ENCODE assay signal across 23 mouse cellular contexts in genomic region chr10:77290624-77291366, GRCm38 (mm10). TPM values are rescaled to one million over a fixed set of nuclear protein-coding genes. Genes with fewer than 3 reads are reported as not detected.
DNase-seq lines count a peak whose midpoint lies in the region; ATAC-seq and TF ChIP-seq lines count a peak whose summit lies in the region.
"Had no signal": no experiment of that assay in that cellular context is flagged by ENCODE, and none has a peak within 500 bp of the region (broad histone marks: within the 10 kb centered on the region; RNA-seq: fewer than 3 reads in every experiment).

No protein-coding gene starts in this region.

- H3K9ac ChIP-seq in embryonic facial prominence, embryonic 14.5 days (ENCODE audit: low read depth, low read length), result no peak overlapping the region
- H3K9ac ChIP-seq in heart, embryonic 12.5 days, result no peak overlapping the region
- H3K9ac ChIP-seq in lung, postnatal 0 days (replicated peaks; ENCODE audit: low read depth), result no peak overlapping the region
- H3K9ac ChIP-seq: limb, embryonic 13.5 days; liver, embryonic 12.5 days had no signal

- no peaks in the 10 kb centered on the region for H3K36me3 ChIP-seq in embryonic facial prominence, embryonic 14.5 days (ENCODE audit: control insufficient read depth, insufficient read depth, low read length)
- H3K36me3 ChIP-seq in embryonic facial prominence, embryonic 10.5 days (replicated peaks), result peaks cover 5% of the 10 kb centered on the region; the same call in 1 of the 2 replicates
- peaks cover 16% of the 10 kb centered on the region; the same call in 1 of the 2 replicates for H3K36me3 ChIP-seq in heart, embryonic 10.5 days
- H3K36me3 ChIP-seq in heart, embryonic 12.5 days, result peaks cover 25% of the 10 kb centered on the region
- H3K36me3 ChIP-seq in lung, postnatal 0 days (ENCODE audit: insufficient read depth, low read length), result no peaks in the 10 kb centered on the region
- H3K36me3 ChIP-seq: limb, embryonic 13.5 days; liver, embryonic 12.5 days had no signal

- no peaks in the 10 kb centered on the region for H3K9me3 ChIP-seq in embryonic facial prominence, embryonic 14.5 days (ENCODE audit: control insufficient read depth, low read length)
- H3K9me3 ChIP-seq in embryonic facial prominence, embryonic 10.5 days, result no peaks in the 10 kb centered on the region
- no peaks in the 10 kb centered on the region for H3K9me3 ChIP-seq in heart, embryonic 10.5 days
- no peaks in the 10 kb centered on the region for H3K9me3 ChIP-seq in heart, embryonic 12.5 days (replicated peaks)
- no peaks in the 10 kb centered on the region for H3K9me3 ChIP-seq in lung, postnatal 0 days (ENCODE audit: low read length)
- H3K9me3 ChIP-seq: forebrain, embryonic 10.5 days; limb, embryonic 13.5 days; liver, embryonic 12.5 days had no signal

- H3K27ac ChIP-seq in embryonic facial prominence, embryonic 14.5 days (replicated peaks; ENCODE audit: low read depth, low read length), result no peak overlapping the region
- no peak overlapping the region for H3K27ac ChIP-seq in embryonic facial prominence, embryonic 10.5 days (replicated peaks)
- peak overlapping the region; percentile 47; the same call in 1 of the 2 replicates for H3K27ac ChIP-seq in heart, embryonic 10.5 days
- H3K27ac ChIP-seq in heart, embryonic 12.5 days (ENCODE audit: poor library complexity, severe bottlenecking), result no peak overlapping the region
- no peak overlapping the region for H3K27ac ChIP-seq in lung, postnatal 0 days (ENCODE audit: low read length)
- H3K27ac ChIP-seq: forebrain, embryonic 10.5 days; hindbrain, postnatal 0 days; limb, embryonic 13.5 days; liver, embryonic 12.5 days had no signal

- no peak overlapping the region for H3K4me2 ChIP-seq in embryonic facial prominence, embryonic 14.5 days (ENCODE audit: low read depth, low read length)
- H3K4me2 ChIP-seq in heart, embryonic 12.5 days, result no peak overlapping the region
- H3K4me2 ChIP-seq in lung, postnatal 0 days (replicated peaks; ENCODE audit: low read depth, low read length), result peak overlapping the region; percentile 45
- H3K4me2 ChIP-seq: limb, embryonic 13.5 days; liver, embryonic 12.5 days had no signal

- peaks cover 9% of the 10 kb centered on the region; the same call in 1 of the 2 replicates for H3K4me1 ChIP-seq in embryonic facial prominence, embryonic 14.5 days (ENCODE audit: control insufficient read depth, insufficient read depth, low read length)
- H3K4me1 ChIP-seq in embryonic facial prominence, embryonic 10.5 days, result peaks cover 9% of the 10 kb centered on the region; the same call in 1 of the 2 replicates
- peaks cover 38% of the 10 kb centered on the region for H3K4me1 ChIP-seq in heart, embryonic 10.5 days
- peaks cover 28% of the 10 kb centered on the region for H3K4me1 ChIP-seq in heart, embryonic 12.5 days (replicated peaks)
- no peaks in the 10 kb centered on the region for H3K4me1 ChIP-seq in lung, postnatal 0 days (ENCODE audit: insufficient read depth, low read depth, low read length)
- H3K4me1 ChIP-seq: forebrain, embryonic 10.5 days had no signal

- peak; percentile 56; the same call in 1 of the 2 replicates for ATAC-seq in embryonic facial prominence, embryonic 14.5 days (ENCODE audit: low read depth)
- no peak; the same call in 1 of the 2 replicates for ATAC-seq in heart, embryonic 12.5 days (ENCODE audit: insufficient number of reproducible peaks, low FRiP score)
- ATAC-seq in lung, postnatal 0 days, result peak; percentile 63
- ATAC-seq: hindbrain, postnatal 0 days; intestine, postnatal 0 days; liver, embryonic 12.5 days; midbrain, embryonic 16.5 days had no signal

- DNase-seq in embryonic facial prominence, embryonic 14.5 days (ENCODE audit: low spot score), result no peak
- DNase-seq in embryonic facial prominence, embryonic 10.5 days (ENCODE audit: low spot score), result no peak
- DNase-seq in heart, embryonic 10.5 days (ENCODE audit: low spot score), result no peak
- peak; percentile 58 for DNase-seq in lung, postnatal 0 days (ENCODE audit: low spot score)
- no peak for DNase-seq in lung, postnatal 25 days (ENCODE audit: low spot score)
- DNase-seq in ZHBTc4 (ENCODE audit: low read depth, low spot score), result peak; percentile 12
- no peak for DNase-seq in thymus, postnatal 14 days
- DNase-seq: adrenal gland, postnatal 36 days; cerebellum, adult 9-10 months; gastrocnemius, postnatal 25 days; heart, postnatal 10 days; kidney, postnatal 36 days; layer of hippocampus, postnatal 36 days; lung, adult 2 months; right cerebral cortex, adult 18-20 months; spleen, adult 18-20 months had no signal

- H3K27me3 ChIP-seq in embryonic facial prominence, embryonic 14.5 days (replicated peaks; ENCODE audit: control insufficient read depth, insufficient read depth, low read length), result no peaks in the 10 kb centered on the region
- H3K27me3 ChIP-seq in embryonic facial prominence, embryonic 10.5 days (replicated peaks; ENCODE audit: low read depth, poor library complexity, severe bottlenecking), result no peaks in the 10 kb centered on the region
- H3K27me3 ChIP-seq in heart, embryonic 10.5 days (ENCODE audit: insufficient read depth, poor library complexity, severe bottlenecking), result no peaks in the 10 kb centered on the region
- no peaks in the 10 kb centered on the region for H3K27me3 ChIP-seq in heart, embryonic 12.5 days (replicated peaks)
- no peaks in the 10 kb centered on the region for H3K27me3 ChIP-seq in lung, postnatal 0 days (replicated peaks; ENCODE audit: insufficient read depth, low read length)
- H3K27me3 ChIP-seq: limb, embryonic 13.5 days had no signal

- no peak for TF ChIP-seq EP300 in lung, postnatal 0 days (IDR thresholded peaks at IDR 0.05)

- TF ChIP-seq CTCF in lung, postnatal 0 days (IDR thresholded peaks at IDR 0.05), result no peak

- 74% methylated on average over 17 of the region's 17 CpGs for WGBS in embryonic facial prominence, embryonic 14.5 days
- WGBS in embryonic facial prominence, embryonic 10.5 days, result 80% methylated on average over 17 of the region's 17 CpGs
- WGBS in heart, embryonic 10.5 days, result 72% methylated on average over 17 of the region's 17 CpGs
- WGBS in heart, embryonic 12.5 days, result 78% methylated on average over 17 of the region's 17 CpGs
- 48% methylated on average over 17 of the region's 17 CpGs for WGBS in lung, postnatal 0 days

- no peak overlapping the region for H3K4me3 ChIP-seq in embryonic facial prominence, embryonic 14.5 days (ENCODE audit: low read depth, low read length)
- no peak overlapping the region for H3K4me3 ChIP-seq in embryonic facial prominence, embryonic 10.5 days
- H3K4me3 ChIP-seq in heart, embryonic 10.5 days, result no peak overlapping the region
- no peak overlapping the region for H3K4me3 ChIP-seq in heart, embryonic 12.5 days
- 0 out of 2 replicates have a peak overlapping the region, but pooled peaks have one; percentile 16 for H3K4me3 ChIP-seq in lung, postnatal 0 days (ENCODE audit: low read depth, low read length)
- H3K4me3 ChIP-seq: forebrain, embryonic 10.5 days; limb, embryonic 13.5 days; liver, embryonic 12.5 days had no signal

RNA-seq across cellular contexts. Expression of gene Pofut2, which starts 31.8 kb away (rescaled TPM):
- polyA plus RNA-seq in embryonic facial prominence, embryonic 14.5 days (2014; fragmentation: Nextera tagmentation; extraction: Ambion mirVana), result 168 and 170 TPM in 2 replicates
- 74.5 and 77.0 TPM in 2 replicates for polyA plus RNA-seq in embryonic facial prominence, embryonic 10.5 days (2016; fragmentation: Nextera tagmentation; extraction: Ambion mirVana)
- 119 and 137 TPM in 2 replicates for polyA plus RNA-seq in heart, embryonic 10.5 days (2016; fragmentation: Nextera tagmentation; extraction: Ambion mirVana)
- 131 and 135 TPM in 2 replicates for polyA plus RNA-seq in heart, embryonic 12.5 days (2016; fragmentation: Nextera tagmentation; extraction: Ambion mirVana)
- 84.2 and 84.4 TPM in 2 replicates for polyA plus RNA-seq in lung, postnatal 0 days (2015; fragmentation: Nextera tagmentation; extraction: Ambion mirVana)

Comparison
In these comparisons a context has a peak if more than half of its experiments do, and no peak if none do; other contexts are left out.
1. DNase-seq: peak in lung, postnatal 0 days (single experiment) and ZHBTc4 (single experiment); none in embryonic facial prominence, embryonic 14.5 days (single experiment), embryonic facial prominence, embryonic 10.5 days (single experiment), heart, embryonic 10.5 days (single experiment), lung, postnatal 25 days (single experiment) and thymus, postnatal 14 days (single experiment).